Mouse (Mus musculus) embryo, embryonic 9.5 days (tissue): ENCODE data around the gene Tln1.
"Not testable (repeated sequence)": the region's sequence is repeated elsewhere in the genome, so short reads cannot be mapped to it uniquely, and the experiment has no call there.

Experiments used
- DNase-seq: peaks from one replicate; pipeline ENCODE4 v3.0.0-alpha.2; 2017; ENCODE audit errors: extremely low spot score

Tln1 gene

GRCm38 (mm10) chr4:43578376-43579204 is 16.1 kb upstream of the Tln1 start, which contains the start of the genes Rgp1 and Gba2:
Gene Rgp1, plus strand, starts transcription at chr4:43578715.
Gene Gba2, minus strand, starts transcription at chr4:43578873.
- peak; percentile 88 for DNase-seq

GRCm38 (mm10) chr4:43577237-43577881 is 14.9 kb upstream of the Tln1 start:
- no peak for DNase-seq

- DNase-seq = no peak
Observed at GRCm38 (mm10) chr4:43575356-43575755, 12.9 kb upstream of the Tln1 start.

GRCm38 (mm10) chr4:43573561-43573960 is 11.1 kb upstream of the Tln1 start:
- DNase-seq = no peak

- no peak for DNase-seq
Observed at GRCm38 (mm10) chr4:43571395-43572045, 9.0 kb upstream of the Tln1 start.

GRCm38 (mm10) chr4:43567140-43567539 is 4.6 kb upstream of the Tln1 start:
- no peak for DNase-seq

- DNase-seq = no peak
Observed at GRCm38 (mm10) chr4:43564231-43564630, 1.7 kb upstream of the Tln1 start.

GRCm38 (mm10) chr4:43563601-43563875 is 1.0 kb upstream of the Tln1 start:
- no peak for DNase-seq

GRCm38 (mm10) chr4:43562769-43563600 is 494 bp upstream of the Tln1 start:
- no peak for DNase-seq

GRCm38 (mm10) chr4:43561436-43561996 is 975 bp downstream of the Tln1 start:
- DNase-seq = no peak

- no peak for DNase-seq
Observed at GRCm38 (mm10) chr4:43560976-43561375, 1.5 kb downstream of the Tln1 start.

- DNase-seq = peak; percentile 40
Observed at GRCm38 (mm10) chr4:43560243-43560611, 2.3 kb downstream of the Tln1 start.

- no peak for DNase-seq
Observed at GRCm38 (mm10) chr4:43559519-43560242, 2.8 kb downstream of the Tln1 start.

- peak; percentile 84 for DNase-seq
Observed at GRCm38 (mm10) chr4:43558631-43559356, 3.7 kb downstream of the Tln1 start.

GRCm38 (mm10) chr4:43558028-43558630 is 4.4 kb downstream of the Tln1 start:
- peak; percentile 78 for DNase-seq

GRCm38 (mm10) chr4:43555926-43556325 is 6.6 kb downstream of the Tln1 start:
- DNase-seq = no peak

- DNase-seq = no peak
Observed at GRCm38 (mm10) chr4:43553891-43554290, 8.6 kb downstream of the Tln1 start.

- no peak for DNase-seq
Observed at GRCm38 (mm10) chr4:43552437-43552836, 10.1 kb downstream of the Tln1 start.

GRCm38 (mm10) chr4:43551854-43552253 is 10.6 kb downstream of the Tln1 start:
- DNase-seq = not testable (repeated sequence)

GRCm38 (mm10) chr4:43549055-43549454 is 13.4 kb downstream of the Tln1 start:
- no peak for DNase-seq
